Mouse (Mus musculus) heart, postnatal 0 days (tissue): Measurements from ENCODE around the gene Ahnak. TPM values are rescaled to one million over a fixed set of nuclear protein-coding genes. Genes with fewer than 3 reads are reported as not detected.
"Not testable (repeated sequence)": the region's sequence is repeated elsewhere in the genome, so short reads cannot be mapped to it uniquely, and the experiment has no call there.

Source experiments
- ATAC-seq: fragments of 200-750 bp; cut with Nextera tagmentation; 2 replicates; pipeline ENCODE4 v1.8.0; 2017; ENCODE audit warnings: low read depth, moderate number of reproducible peaks, moderate library complexity; ENCODE audit not compliant: insufficient read depth
- DNase-seq: peaks from one replicate; pipeline ENCODE4 v3.0.0-alpha.2; 2016; ENCODE audit warnings: low spot score
- H3K27ac ChIP-seq: fragments of 300-500 bp; sonication (generic); 2 replicates; pipeline ENCODE4 v1.5.1; 2014; ENCODE audit warnings: low read depth, mild to moderate bottlenecking
- H3K27me3 ChIP-seq: fragments of 300-500 bp; sonication (generic); 2 replicates; pipeline ENCODE4 v1.6.1; 2014; ENCODE audit warnings: low read length, mixed read lengths; ENCODE audit not compliant: control insufficient read depth, insufficient read depth
- H3K36me3 ChIP-seq: fragments of 300-500 bp; sonication (generic); replicated peaks from 2 replicates; pipeline ENCODE4 v1.6.1; 2014; ENCODE audit warnings: low read length, mixed read lengths; ENCODE audit not compliant: control insufficient read depth, insufficient read depth
- H3K4me1 ChIP-seq: fragments of 300-500 bp; sonication (generic); 2 replicates; pipeline ENCODE4 v1.6.1; 2014; ENCODE audit warnings: antibody characterized with exemption; ENCODE audit not compliant: control insufficient read depth, insufficient read depth
- H3K4me2 ChIP-seq: fragments of 300-500 bp; sonication (generic); 2 replicates; pipeline ENCODE4 v1.6.1; 2014; ENCODE audit warnings: low read depth, mild to moderate bottlenecking, low read length, moderate library complexity
- H3K4me3 ChIP-seq: fragments of 300-500 bp; sonication (generic); 2 replicates; pipeline ENCODE4 v1.5.1; 2014; ENCODE audit warnings: low read depth, low read length
- H3K9ac ChIP-seq: fragments of 300-500 bp; sonication (generic); replicated peaks from 2 replicates; pipeline ENCODE4 v1.6.1; 2014; ENCODE audit warnings: low read depth, low read length, mixed read lengths
- H3K9me3 ChIP-seq: fragments of 300-500 bp; sonication (generic); replicated peaks from 2 replicates; pipeline ENCODE4 v1.6.1; 2016; ENCODE audit warnings: low read length; ENCODE audit not compliant: control insufficient read depth
- CTCF ChIP-seq: IDR thresholded peaks from 2 replicates; pipeline ENCODE4 v1.5.1; 2016; ENCODE audit warnings: antibody characterized with exemption, control low read depth, low read depth
- EP300 ChIP-seq: IDR thresholded peaks from 2 replicates; pipeline ENCODE4 v1.6.1; 2016; ENCODE audit warnings: antibody characterized with exemption, low read depth
- WGBS: fragments of 180-500 bp; shearing (Covaris S2); extraction: QIAGEN DNeasy Blood & Tissue Kit; methylation state at CpG from one replicate; pipeline ENCODE4 v1.1.7; 2014; 5-methylcytosine and 5-hydroxymethylcytosine counted together
- polyA plus RNA-seq: library from polyadenylated mRNA; unstranded; fragments of >200 nt; fragmentation: Nextera tagmentation; extraction: Ambion mirVana; gene quantifications from 2 replicates; pipeline ENCODE4 v1.2.1, GENCODE M21; 2015
- total RNA-seq: library from RNA; depleted of rRNA; stranded (reverse); fragments of >200 nt; gene quantifications from 2 replicates; pipeline ENCODE4 v1.2.3, GENCODE M21; 2014; ENCODE audit warnings: low replicate concordance

The Ahnak gene
- total and polyA plus RNA-seq, 2 experiments from 2014 or later, result 56.8 to 122 TPM

- ATAC-seq (peak; percentile 79), DNase-seq (peak; percentile 85)
- Histone ChIP-seq H3K4me1 (peaks cover 64% of the 10 kb centered on the region), H3K9ac (no peak overlapping the region), H3K36me3 (peaks cover 41% of the 10 kb centered on the region), H3K9me3 (no peaks in the 10 kb centered on the region), H3K4me2 (peak overlapping the region; percentile 36), H3K4me3 (no peak overlapping the region), H3K27me3 (no peaks in the 10 kb centered on the region), H3K27ac (peak overlapping the region; percentile 68)
- WGBS, result 14% methylated on average over 4 of the region's 4 CpGs
- TF ChIP-seq EP300, result peak; percentile 33; the same call in 1 of the 2 replicates
- no peak for TF ChIP-seq CTCF
Observed at GRCm38 (mm10) chr19:8997546-8997945, 8.5 kb downstream of the Ahnak start.

GRCm38 (mm10) chr19:8998546-8998945 lies 9.5 kb downstream of the Ahnak start:
- 76% methylated on average over 6 of the region's 6 CpGs for WGBS
- Histone ChIP-seq H3K4me3 (no peak overlapping the region), H3K36me3 (peaks cover 51% of the 10 kb centered on the region), H3K4me1 (peaks cover 54% of the 10 kb centered on the region), H3K27ac (no peak overlapping the region), H3K9ac (no peak overlapping the region), H3K4me2 (no peak overlapping the region), H3K27me3 (no peaks in the 10 kb centered on the region), H3K9me3 (no peaks in the 10 kb centered on the region)
- no peak for TF ChIP-seq EP300
- no peak for TF ChIP-seq CTCF
- no peak for ATAC-seq
- no peak for DNase-seq

- no peak overlapping the region for H3K4me2 ChIP-seq
Observed at GRCm38 (mm10) chr19:8999223-8999622, 10.1 kb downstream of the Ahnak start.

GRCm38 (mm10) chr19:9006915-9007314 lies 17.8 kb downstream of the Ahnak start:
- not testable (repeated sequence) for H3K4me1 ChIP-seq, H3K4me3 ChIP-seq, H3K27me3 ChIP-seq, H3K27ac ChIP-seq, H3K4me2 ChIP-seq, H3K9ac ChIP-seq, H3K9me3 ChIP-seq, DNase-seq, ATAC-seq
- H3K36me3 ChIP-seq, result peaks cover 69% of the 10 kb centered on the region
- WGBS, result 95% methylated on average over 2 of the region's 2 CpGs

More at GRCm38 (mm10) chr19:8999223-8999622, 10.1 kb downstream of the Ahnak start:
- Histone ChIP-seq H3K4me1 (peaks cover 48% of the 10 kb centered on the region), H3K4me3 (no peak overlapping the region), H3K9me3 (no peaks in the 10 kb centered on the region), H3K9ac (no peak overlapping the region), H3K36me3 (peaks cover 58% of the 10 kb centered on the region), H3K27ac (no peak overlapping the region), H3K27me3 (no peaks in the 10 kb centered on the region)
- ATAC-seq, result no peak
- DNase-seq, result no peak
- WGBS, result 72% methylated on average over 4 of the region's 4 CpGs
- TF ChIP-seq EP300 (no peak), CTCF (no peak)

GRCm38 (mm10) chr19:9019298-9019697 lies 30.2 kb downstream of the Ahnak start:
- 85% methylated on average over 3 of the region's 3 CpGs for WGBS

More at GRCm38 (mm10) chr19:9019298-9019697, 30.2 kb downstream of the Ahnak start:
- Histone ChIP-seq H3K4me3 (no peak overlapping the region), H3K4me2 (no peak overlapping the region), H3K9ac (no peak overlapping the region), H3K27ac (no peak overlapping the region), H3K36me3 (peaks cover 65% of the 10 kb centered on the region), H3K27me3 (no peaks in the 10 kb centered on the region), H3K9me3 (no peaks in the 10 kb centered on the region), H3K4me1 (peaks cover 16% of the 10 kb centered on the region)
- TF ChIP-seq EP300 (no peak), CTCF (no peak)
- ATAC-seq, result no peak
- DNase-seq, result no peak
